Mouse (Mus musculus) telencephalon, adult 2 months (tissue): Measurements from ENCODE around the gene Ccdc158.
A peak's percentile ranks its signal among the peaks of the same experiment; 100 is the strongest.

ENCODE experiments used
- DNase-seq: peaks from one replicate; pipeline ENCODE4 v3.0.0-alpha.2; 2011; ENCODE audit warnings: low read depth, low spot score

Gene Ccdc158

DNA sequence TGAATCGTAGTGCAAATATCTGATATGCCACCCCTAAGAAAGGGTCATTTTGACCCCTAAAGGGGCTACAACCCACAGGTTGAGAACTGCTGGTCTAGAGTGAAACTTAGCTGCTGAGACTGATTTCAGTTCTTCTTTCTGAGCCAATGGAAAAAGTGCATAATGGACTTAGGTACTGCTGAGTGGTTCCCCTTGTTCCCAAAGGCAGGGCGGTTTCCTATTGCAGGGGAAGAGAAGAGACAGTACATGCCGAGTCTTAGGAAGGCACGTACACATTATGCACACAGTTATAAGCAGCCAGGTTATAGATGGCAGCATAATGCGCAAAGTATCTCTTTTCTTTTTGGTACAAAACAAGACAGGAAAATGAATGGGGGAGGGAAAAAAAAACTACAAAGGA lies 13.1 kb upstream of the Ccdc158 start:
- no peak for DNase-seq

GRCm38 (mm10) chr5:92684715-92685460 lies 9.8 kb upstream of the Ccdc158 start:
- no peak for DNase-seq

GRCm38 (mm10) chr5:92683871-92684475 lies 8.9 kb upstream of the Ccdc158 start:
- no peak for DNase-seq

DNA sequence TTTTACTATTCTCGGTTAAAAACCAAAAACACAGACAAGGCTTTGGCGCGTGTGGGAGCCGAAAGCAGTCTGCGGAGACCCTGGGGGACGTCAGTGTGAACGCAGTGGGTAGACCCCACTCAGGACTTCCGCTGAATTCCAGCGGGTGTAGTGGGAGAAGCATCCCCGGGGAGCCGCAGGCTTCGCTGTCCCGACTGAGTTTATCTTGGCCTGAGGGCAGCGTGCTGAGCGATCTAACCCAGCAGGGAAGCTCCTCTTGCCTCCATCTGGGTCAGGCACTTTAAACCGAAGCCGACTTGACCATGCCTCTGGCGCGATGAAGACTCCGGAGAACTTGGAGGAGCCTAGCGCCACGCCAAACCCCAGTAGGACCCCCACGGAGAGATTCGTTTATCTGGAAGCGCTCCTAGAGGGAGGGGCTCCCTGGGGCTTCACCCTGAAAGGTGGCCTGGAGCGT lies 8.3 kb upstream of the Ccdc158 start, which contains the start of gene Shroom3:
Gene Shroom3, plus strand, starts transcription at position 85 of the 457 bp plus-strand sequence.
- no peak for DNase-seq

DNA sequence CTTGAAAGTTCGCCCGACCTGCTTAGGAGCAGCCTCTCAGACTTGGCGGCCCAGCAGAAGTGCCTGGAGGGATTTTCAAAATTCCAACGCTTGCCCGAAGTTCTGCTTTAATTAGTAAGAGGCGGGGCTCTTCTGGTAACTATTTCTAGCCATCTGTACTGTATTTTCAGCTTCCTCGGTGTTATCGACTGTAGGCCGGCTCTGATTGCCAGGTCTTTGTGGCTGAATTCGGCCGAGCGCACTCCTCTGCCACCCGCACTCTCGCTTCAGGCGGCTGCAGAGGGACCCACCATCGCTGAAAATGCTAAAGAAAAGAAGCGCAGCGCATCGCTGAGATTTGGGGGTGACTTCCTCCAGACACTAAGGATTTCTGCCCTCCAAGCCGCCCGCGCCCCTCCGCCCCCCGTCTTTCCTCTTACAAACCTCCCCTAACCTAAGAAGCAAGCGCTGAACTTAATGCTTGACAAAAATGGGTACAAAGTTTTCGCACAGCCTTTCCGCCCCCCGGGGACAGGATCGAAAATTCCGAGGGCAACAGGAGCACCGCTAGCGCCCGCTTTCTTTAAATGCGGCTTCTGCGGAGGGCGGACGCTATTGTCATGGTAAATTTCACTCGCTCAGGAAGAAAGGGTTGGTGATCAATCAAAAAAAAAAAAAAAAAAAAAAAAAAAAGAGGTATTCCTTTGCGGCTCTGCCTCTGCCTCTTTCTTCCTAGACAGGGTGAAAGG lies 7.7 kb upstream of the Ccdc158 start:
- DNase-seq, result no peak

GRCm38 (mm10) chr5:92681861-92682260 lies 6.8 kb upstream of the Ccdc158 start:
- no peak for DNase-seq

DNA sequence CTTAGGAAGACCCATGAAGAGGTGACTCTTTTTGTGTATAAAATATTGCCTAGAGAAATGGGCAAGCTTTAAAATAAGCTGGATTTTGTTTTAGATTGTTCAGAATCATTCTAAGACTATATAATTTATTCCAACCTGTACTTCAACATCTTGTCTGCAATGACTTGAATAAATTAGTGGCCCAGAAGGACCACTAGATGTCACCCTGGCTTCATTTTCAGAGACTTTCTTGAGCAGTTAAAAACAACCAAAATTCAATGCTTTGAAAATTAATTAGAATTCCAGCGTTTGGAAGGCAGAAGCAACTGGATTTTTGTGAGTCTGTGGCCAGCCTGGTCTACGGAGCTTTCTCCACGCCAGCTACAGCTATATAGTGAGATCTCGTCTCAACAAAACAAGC lies 4.4 kb upstream of the Ccdc158 start:
- peak; percentile 65 for DNase-seq

DNA sequence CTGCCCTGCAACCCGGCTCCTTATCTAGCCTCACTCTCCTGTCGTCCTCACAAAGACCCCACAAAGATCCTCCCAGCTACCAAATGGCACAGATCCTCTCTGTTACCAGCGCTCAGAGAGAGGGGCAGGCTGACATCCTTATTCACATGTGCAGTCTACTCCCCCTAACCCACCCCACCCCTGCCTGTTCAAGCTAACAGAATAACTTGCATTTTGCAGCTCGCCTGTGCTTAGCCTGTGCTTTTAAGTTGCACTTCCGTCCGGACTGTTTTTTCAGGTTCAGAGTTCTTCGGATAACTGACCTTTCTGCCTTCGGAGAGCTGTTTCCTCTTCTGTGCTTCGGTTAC lies 476 bp upstream of the Ccdc158 start:
- DNase-seq, result no peak

GRCm38 (mm10) chr5:92666860-92667259 lies 8.2 kb downstream of the Ccdc158 start:
- DNase-seq, result no peak

DNA sequence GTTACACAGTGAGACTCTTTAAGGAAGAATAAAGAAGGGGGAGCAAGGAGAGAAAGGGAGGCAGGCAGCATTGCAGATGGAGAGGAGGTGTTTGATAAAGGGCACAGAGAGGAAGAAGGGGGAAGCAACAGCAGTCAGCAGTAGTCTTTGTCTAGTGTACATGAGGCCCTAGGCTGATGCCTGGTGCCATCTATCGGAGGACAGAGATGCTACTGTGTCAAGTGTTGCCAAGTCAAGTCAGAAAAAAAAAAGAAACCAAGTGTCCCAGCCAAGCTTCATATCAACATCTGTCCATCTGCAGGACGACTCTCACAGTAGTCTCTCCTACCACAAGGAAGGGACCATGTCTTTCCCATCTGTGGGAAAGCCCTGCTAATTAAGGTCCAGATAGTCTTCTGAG lies 10.8 kb downstream of the Ccdc158 start:
- no peak for DNase-seq

DNA sequence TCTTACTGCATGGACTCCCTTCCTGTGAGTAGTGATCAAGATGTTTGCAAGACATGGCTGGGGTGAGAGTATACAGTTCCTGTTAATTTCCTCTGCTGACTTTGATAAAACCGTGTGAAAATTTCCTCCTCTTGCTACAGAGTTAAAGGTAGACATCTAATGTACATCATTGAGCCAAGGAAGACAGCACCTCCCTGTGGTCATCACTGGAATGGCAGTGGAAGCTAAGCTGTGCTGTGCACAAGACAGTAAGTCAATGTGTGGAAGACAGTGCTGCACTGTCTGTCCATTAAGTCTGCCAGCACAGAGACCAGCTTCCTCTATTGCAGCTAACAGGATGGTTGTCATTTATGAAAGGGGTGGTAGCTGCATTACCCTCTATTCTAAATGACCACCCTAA lies 18.8 kb downstream of the Ccdc158 start:
- DNase-seq, result peak; percentile 33

DNA sequence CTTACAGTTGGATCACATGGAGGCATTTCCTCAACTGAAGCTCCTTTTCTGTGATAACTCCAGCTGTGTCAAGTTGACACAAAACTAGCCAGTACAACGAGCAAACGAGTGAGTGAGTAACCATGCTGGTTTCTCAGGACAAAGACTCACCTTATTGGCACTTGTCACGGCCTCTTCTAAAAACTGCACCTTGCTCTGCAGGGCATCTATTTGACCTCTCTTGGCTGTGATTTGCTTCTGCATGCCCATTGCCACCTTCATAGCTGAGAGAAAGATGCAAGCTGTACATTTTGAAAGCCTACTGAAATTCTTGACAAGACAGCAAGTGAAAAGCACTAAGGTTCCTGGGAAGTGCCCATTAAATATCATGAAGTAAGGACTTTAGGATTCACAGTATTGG lies 34.2 kb downstream of the Ccdc158 start:
- DNase-seq, result no peak

DNA sequence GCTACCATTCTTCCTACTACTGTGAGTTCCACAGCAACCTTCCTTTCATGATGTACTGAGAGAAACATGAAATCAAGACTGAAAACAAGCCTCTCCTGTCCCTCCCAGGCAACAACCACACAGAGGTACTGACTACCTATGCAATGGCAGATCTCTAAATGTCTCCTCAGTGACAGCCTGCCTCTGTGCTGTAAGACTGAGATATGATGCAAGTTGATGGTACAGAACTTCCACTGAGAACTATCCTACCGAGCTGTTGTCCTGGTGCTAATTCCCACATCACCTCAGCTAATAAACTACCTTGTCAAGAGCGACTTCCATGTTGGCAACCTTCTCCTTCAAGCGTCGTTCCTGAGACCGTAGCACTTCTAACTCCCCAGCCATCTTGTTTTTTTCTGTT lies 39.2 kb downstream of the Ccdc158 start:
- no peak for DNase-seq

- no peak for DNase-seq
These were observed 40.2 kb downstream of the Ccdc158 start for GRCm38 (mm10) chr5:92634916-92635315.

DNA sequence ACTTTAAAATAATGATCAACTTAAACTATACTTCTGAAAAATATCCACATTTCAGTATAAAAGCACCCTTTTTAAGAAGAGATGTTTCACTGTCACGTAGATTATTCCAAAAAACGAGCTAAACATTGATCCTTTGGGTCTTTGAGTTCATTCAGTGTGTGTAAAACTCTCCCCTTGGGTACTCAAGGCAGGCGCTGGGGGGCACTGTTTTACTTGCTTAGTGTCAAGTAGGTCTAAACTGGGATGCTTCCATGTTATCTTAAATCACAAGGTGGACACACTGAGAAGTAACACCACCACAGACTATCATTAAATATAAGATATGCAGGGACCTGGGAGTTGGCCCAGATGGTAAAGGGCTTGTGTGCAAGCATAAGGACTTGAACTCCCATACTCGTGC lies 41.5 kb downstream of the Ccdc158 start:
- no peak for DNase-seq

DNA sequence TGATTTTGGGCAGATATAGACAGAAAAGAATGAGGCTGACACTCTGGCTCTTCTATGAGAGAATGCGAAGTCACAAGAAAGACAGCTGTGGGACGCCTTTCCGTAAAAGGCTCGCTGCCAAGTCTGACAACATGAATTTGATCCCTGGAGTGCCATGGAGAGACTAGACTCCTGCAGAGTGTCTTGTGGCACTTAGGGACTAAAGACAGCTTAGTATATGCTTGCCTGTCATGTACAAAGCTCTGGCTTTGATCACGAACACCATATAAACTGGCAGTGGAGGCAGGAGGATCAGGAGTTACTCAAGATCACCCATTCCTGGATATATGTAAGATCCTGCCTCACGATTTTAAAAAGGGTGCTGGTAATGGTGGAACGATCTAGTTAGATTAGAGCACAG lies 47.2 kb downstream of the Ccdc158 start:
- no peak for DNase-seq

DNA sequence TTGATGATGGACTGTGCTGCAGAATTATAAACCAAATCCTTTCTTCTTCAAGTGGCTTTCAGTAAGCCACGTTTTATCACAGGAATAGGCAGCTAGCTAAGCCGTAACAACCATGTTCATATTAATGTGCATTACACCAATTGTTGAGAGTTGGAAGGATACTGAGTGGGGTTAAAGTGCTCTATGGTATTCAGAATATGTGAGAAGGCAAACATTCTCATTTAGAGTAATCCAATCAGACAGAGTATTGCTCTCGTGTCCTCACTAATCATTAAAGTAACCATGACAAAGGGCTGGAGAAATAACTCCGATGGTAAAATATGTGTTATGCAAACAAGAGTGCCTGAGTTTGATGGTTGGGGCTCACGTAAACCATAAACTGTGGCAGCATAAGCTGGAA lies 53.2 kb downstream of the Ccdc158 start:
- DNase-seq, result no peak

DNA sequence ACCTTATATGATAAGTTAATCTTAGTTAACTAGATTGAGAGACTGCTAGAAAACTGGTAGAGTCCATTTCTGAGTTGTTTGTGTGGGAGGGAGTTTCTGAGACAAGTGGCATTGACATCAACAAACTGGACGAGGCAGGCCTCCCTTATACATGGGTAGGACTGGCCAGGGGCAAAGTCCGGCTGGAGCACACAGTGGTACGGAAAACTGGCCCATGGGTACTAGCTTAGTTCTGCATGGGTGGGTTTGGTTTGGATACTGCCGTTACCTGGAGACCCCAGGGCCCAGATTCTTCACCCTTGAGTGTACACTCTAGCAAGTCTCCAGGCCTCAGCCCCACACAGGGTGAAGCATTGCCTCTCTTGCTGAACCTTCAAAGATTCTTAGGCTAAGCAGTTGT lies 62.3 kb downstream of the Ccdc158 start:
- DNase-seq, result no peak

GRCm38 (mm10) chr5:92607492-92608229 lies 67.4 kb downstream of the Ccdc158 start:
- no peak for DNase-seq

GRCm38 (mm10) chr5:92604452-92605247 lies 70.4 kb downstream of the Ccdc158 start:
- no peak for DNase-seq
